9 mouse cellular contexts compared by ENCODE assay signal in the genomic region with DNA sequence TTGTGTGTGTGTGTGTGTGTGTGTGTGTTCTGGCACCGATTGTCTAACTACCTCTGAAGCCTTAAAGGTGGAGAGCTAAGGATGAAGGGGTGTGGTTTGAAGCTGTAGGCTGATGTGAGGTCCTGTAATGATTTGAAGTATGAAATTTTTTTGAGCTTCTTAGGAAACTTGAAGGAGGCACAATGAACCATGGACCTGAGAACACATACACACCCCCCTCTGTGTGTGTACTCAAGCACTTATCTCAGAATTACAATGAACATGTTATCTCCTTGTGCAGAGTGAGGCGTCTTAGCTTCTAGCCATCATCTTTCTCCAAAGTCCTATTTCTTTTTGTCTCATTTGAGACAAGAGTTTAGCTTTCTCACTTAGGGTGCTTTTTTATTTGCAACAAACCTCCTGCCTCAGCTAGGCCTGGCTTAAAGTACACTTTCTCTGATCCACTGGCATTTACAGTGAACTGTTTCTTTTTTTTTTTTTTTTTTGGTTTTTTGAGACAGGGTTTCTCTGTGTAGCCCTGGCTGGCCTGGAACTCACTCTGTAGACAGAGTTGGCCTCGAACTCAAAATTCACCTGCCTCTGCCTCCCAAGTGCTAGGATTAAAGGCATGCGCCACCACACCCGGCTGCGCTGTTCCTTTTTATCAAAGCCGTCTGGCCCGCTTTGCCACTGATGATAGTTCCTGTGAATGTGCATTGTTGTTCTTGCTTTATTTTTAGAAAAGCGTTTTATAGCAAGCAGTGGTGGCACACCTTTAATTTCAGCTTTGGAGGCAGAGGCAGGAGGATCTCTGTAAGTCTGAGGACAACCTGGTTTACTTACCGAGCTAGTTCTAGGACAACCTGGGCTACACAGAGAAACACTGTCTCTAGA. TPM values are rescaled to one million over a fixed set of nuclear protein-coding genes. Genes with fewer than 3 reads are reported as not detected.
A peak's percentile ranks its signal among the peaks of the same experiment; 100 is the strongest.
DNase-seq lines count a peak whose midpoint lies in the region; ATAC-seq and TF ChIP-seq lines count a peak whose summit lies in the region.
"Had no signal": no experiment of that assay in that cellular context is flagged by ENCODE, and none has a peak within 500 bp of the region (broad histone marks: within the 10 kb centered on the region; RNA-seq: fewer than 3 reads in every experiment).

No protein-coding gene starts in this region.

- no peak for TF ChIP-seq POLR2A in cortical plate, adult 2 months (IDR thresholded peaks at IDR 0.05; ENCODE audit: extremely low read depth, insufficient read depth, low read length)

- H3K4me1 ChIP-seq in cortical plate, adult 2 months (ENCODE audit: control insufficient read depth, insufficient read depth, low read length): peaks cover 1% of the 10 kb centered on the region
- peaks cover 4% of the 10 kb centered on the region; the same call in 1 of the 2 replicates for H3K4me1 ChIP-seq in intestine, postnatal 0 days (replicated peaks; ENCODE audit: control insufficient read depth, insufficient read depth, low read length)
- peaks cover 21% of the 10 kb centered on the region for H3K4me1 ChIP-seq in neural tube, embryonic 12.5 days

- DNase-seq in left cerebral cortex, adult 2 months (ENCODE audit: extremely low spot score in 1 of 2, low spot score in 2 of 2): no peak
- no peak for DNase-seq in left cerebral cortex, postnatal 4 days
- DNase-seq in thymus, postnatal 14 days: no peak
- no peak for DNase-seq in layer of hippocampus, adult 18-20 months (ENCODE audit: low spot score in 2 of 2)
- no peak for DNase-seq in embryo, embryonic 9.5 days (ENCODE audit: extremely low spot score)

- peaks cover 3% of the 10 kb centered on the region; the same call in 1 of the 2 replicates for H3K36me3 ChIP-seq in intestine, postnatal 0 days (ENCODE audit: control insufficient read depth, insufficient read depth)
- H3K36me3 ChIP-seq in neural tube, embryonic 12.5 days: no peaks in the 10 kb centered on the region

- H3K9me3 ChIP-seq in intestine, postnatal 0 days (ENCODE audit: control insufficient read depth): no peaks in the 10 kb centered on the region
- H3K9me3 ChIP-seq in neural tube, embryonic 12.5 days: no peaks in the 10 kb centered on the region

- H3K27me3 ChIP-seq in intestine, postnatal 0 days (replicated peaks; ENCODE audit: control insufficient read depth, insufficient read depth, low read length): no peaks in the 10 kb centered on the region
- H3K27me3 ChIP-seq in neural tube, embryonic 12.5 days (replicated peaks): no peaks in the 10 kb centered on the region

- TF ChIP-seq CTCF in left cerebral cortex, adult 2 months (IDR thresholded peaks at IDR 0.05): no peak
- TF ChIP-seq CTCF in cortical plate, adult 2 months (IDR thresholded peaks at IDR 0.05; ENCODE audit: extremely low read depth, insufficient read depth, low read length): no peak
- no peak for TF ChIP-seq CTCF in intestine, postnatal 0 days (IDR thresholded peaks at IDR 0.05; ENCODE audit: low read depth)

- peak; percentile 20; the same call in 1 of the 2 replicates for ATAC-seq in intestine, postnatal 0 days
- no peak for ATAC-seq in neural tube, embryonic 12.5 days (ENCODE audit: low FRiP score, low read depth)

- no peak overlapping the region for H3K9ac ChIP-seq in intestine, postnatal 0 days (ENCODE audit: low read depth, low read length)
- H3K9ac ChIP-seq in neural tube, embryonic 12.5 days: no peak overlapping the region

- H3K4me2 ChIP-seq in intestine, postnatal 0 days (replicated peaks; ENCODE audit: low read depth): peak overlapping the region; percentile 74
- H3K4me2 ChIP-seq in neural tube, embryonic 12.5 days (replicated peaks): peak overlapping the region; percentile 71

- H3K27ac ChIP-seq in left cerebral cortex, adult 2 months: peak overlapping the region; percentile 86
- H3K27ac ChIP-seq in cortical plate, adult 2 months (ENCODE audit: insufficient read depth, low read length): peak overlapping the region; percentile 69
- peak overlapping the region; percentile 50 for H3K27ac ChIP-seq in intestine, postnatal 0 days (ENCODE audit: low read depth, low read length)
- peak overlapping the region; percentile 10; the same call in 1 of the 2 replicates for H3K27ac ChIP-seq in neural tube, embryonic 12.5 days

- 64% methylated on average over 10 of the region's 10 CpGs for WGBS in intestine, postnatal 0 days
- WGBS in neural tube, embryonic 12.5 days: 82% methylated on average over 10 of the region's 10 CpGs

- intact Hi-C loops in left cerebral cortex, adult 2 months (cut with DNase I): no loop called here
- intact Hi-C loops in left cerebral cortex, postnatal 4 days (cut with DNase I): no loop called here

- no peak overlapping the region for H3K4me3 ChIP-seq in left cerebral cortex, adult 2 months
- H3K4me3 ChIP-seq in cortical plate, adult 2 months (ENCODE audit: insufficient read depth, low read length): peak overlapping the region; percentile 21; the same call in 1 of the 2 replicates
- peak overlapping the region; percentile 26; the same call in 1 of the 2 replicates for H3K4me3 ChIP-seq in intestine, postnatal 0 days (ENCODE audit: low read depth, low read length)
- H3K4me3 ChIP-seq in neural tube, embryonic 12.5 days: peak overlapping the region; percentile 42

RNA-seq across cellular contexts. Expression of gene Bcat2, which starts 1.1 kb away (rescaled TPM):
- total RNA-seq in left cerebral cortex, adult 2 months (2021): 10 to 100 TPM; 25.4 to 26.2 TPM
- 10 to 100 TPM; 22.9 to 25.3 TPM for total RNA-seq in left cerebral cortex, postnatal 4 days (2021)
- polyA plus RNA-seq in cortical plate, adult 2 months (2012; rRNA removed): 26.1 and 26.5 TPM in 2 replicates
- polyA plus RNA-seq in intestine, postnatal 0 days (2015; fragmentation: Nextera tagmentation; extraction: Ambion mirVana): 17.7 and 18.6 TPM in 2 replicates
- 25.7 and 29.2 TPM in 2 replicates for polyA plus RNA-seq in neural tube, embryonic 12.5 days (2016; fragmentation: Nextera tagmentation; extraction: Ambion mirVana)
- 10 to 100 TPM; 23.3 to 26.0 TPM for total RNA-seq in layer of hippocampus, adult 18-20 months (2021)

RNA-seq across cellular contexts. Expression of gene Hsd17b14, which starts 14.1 kb away (rescaled TPM):
- total RNA-seq in left cerebral cortex, adult 2 months (2021): under 1 TPM; 0.61 to 0.68 TPM
- not detected for total RNA-seq in left cerebral cortex, postnatal 4 days (2021)
- 0.45 and 0.54 TPM in 2 replicates for polyA plus RNA-seq in cortical plate, adult 2 months (2012; rRNA removed)
- 0.73 and 1.2 TPM in 2 replicates for polyA plus RNA-seq in intestine, postnatal 0 days (2015; fragmentation: Nextera tagmentation; extraction: Ambion mirVana)
- polyA plus RNA-seq in neural tube, embryonic 12.5 days (2016; fragmentation: Nextera tagmentation; extraction: Ambion mirVana): 0.26 and 0.43 TPM in 2 replicates
- not detected for total RNA-seq in layer of hippocampus, adult 18-20 months (2021)

RNA-seq across cellular contexts. Expression of gene Plekha4, which starts 42.7 kb away (rescaled TPM):
- total RNA-seq in left cerebral cortex, adult 2 months (2021): 1 to 10 TPM; 4.2 to 5.1 TPM
- total RNA-seq in left cerebral cortex, postnatal 4 days (2021): 1 to 10 TPM in 1 of 2 experiments, under 1 TPM in 1; 0.90 to 2.7 TPM
- polyA plus RNA-seq in cortical plate, adult 2 months (2012; rRNA removed): 5.1 and 6.3 TPM in 2 replicates
- 0.80 and 1.6 TPM in 2 replicates for polyA plus RNA-seq in intestine, postnatal 0 days (2015; fragmentation: Nextera tagmentation; extraction: Ambion mirVana)
- 3.2 and 3.5 TPM in 2 replicates for polyA plus RNA-seq in neural tube, embryonic 12.5 days (2016; fragmentation: Nextera tagmentation; extraction: Ambion mirVana)
- under 1 TPM; 0.64 to 0.71 TPM for total RNA-seq in layer of hippocampus, adult 18-20 months (2021)

RNA-seq across cellular contexts. Expression of gene Ppp1r15a, which starts 42.8 kb away (rescaled TPM):
- total RNA-seq in left cerebral cortex, adult 2 months (2021): 10 to 100 TPM; 25.2 to 29.3 TPM
- 10 to 100 TPM; 19.0 to 24.6 TPM for total RNA-seq in left cerebral cortex, postnatal 4 days (2021)
- polyA plus RNA-seq in cortical plate, adult 2 months (2012; rRNA removed): 19.4 and 20.0 TPM in 2 replicates
- polyA plus RNA-seq in intestine, postnatal 0 days (2015; fragmentation: Nextera tagmentation; extraction: Ambion mirVana): 7.4 and 9.0 TPM in 2 replicates
- 19.4 and 20.1 TPM in 2 replicates for polyA plus RNA-seq in neural tube, embryonic 12.5 days (2016; fragmentation: Nextera tagmentation; extraction: Ambion mirVana)
- 10 to 100 TPM; 22.1 to 23.3 TPM for total RNA-seq in layer of hippocampus, adult 18-20 months (2021)

RNA-seq across cellular contexts. Expression of gene Fgf21, which starts 46.5 kb away (rescaled TPM):
- total RNA-seq in left cerebral cortex, adult 2 months (2021): not detected
- not detected for total RNA-seq in left cerebral cortex, postnatal 4 days (2021)
- polyA plus RNA-seq in cortical plate, adult 2 months (2012; rRNA removed): not detected in 2 replicates
- not detected in 2 replicates for polyA plus RNA-seq in intestine, postnatal 0 days (2015; fragmentation: Nextera tagmentation; extraction: Ambion mirVana)
- polyA plus RNA-seq in neural tube, embryonic 12.5 days (2016; fragmentation: Nextera tagmentation; extraction: Ambion mirVana): not detected in 2 replicates
- not detected for total RNA-seq in layer of hippocampus, adult 18-20 months (2021)
- polyA plus RNA-seq: brain, embryonic 14.5 days had no signal

Comparison
In these comparisons a context has a peak if more than half of its experiments do, and no peak if none do; other contexts are left out.
1. H3K27ac ChIP-seq: peak in every context shown above with its lines; median percentile 86 in left cerebral cortex, adult 2 months; 69 in cortical plate, adult 2 months; 50 in intestine, postnatal 0 days; 10 in neural tube, embryonic 12.5 days.